Mouse (Mus musculus) left cerebral cortex, postnatal 36 days (tissue): ENCODE measurements at regions not wholly inside any gene's neighbourhood (a gene's known extent, or its start where the extent isn't known, plus 50 kb on each side); places are given as distances from the start of the nearest gene placed in this dataset.
A peak's percentile ranks its signal among the peaks of the same experiment; 100 is the strongest.

Source experiments
- DNase-seq, 2 experiments: peaks; one replicate each; pipeline ENCODE4 v3.0.0; 2021 to 2022; ENCODE audit warnings: low spot score in 2 of 2, mixed read lengths in 1 of 2
- intact Hi-C: fragments of 180-260 bp; cut with DNase I; formaldehyde crosslinking; loops from one replicate; pipeline ENCODE4 v1.15.1; 2025

DNA sequence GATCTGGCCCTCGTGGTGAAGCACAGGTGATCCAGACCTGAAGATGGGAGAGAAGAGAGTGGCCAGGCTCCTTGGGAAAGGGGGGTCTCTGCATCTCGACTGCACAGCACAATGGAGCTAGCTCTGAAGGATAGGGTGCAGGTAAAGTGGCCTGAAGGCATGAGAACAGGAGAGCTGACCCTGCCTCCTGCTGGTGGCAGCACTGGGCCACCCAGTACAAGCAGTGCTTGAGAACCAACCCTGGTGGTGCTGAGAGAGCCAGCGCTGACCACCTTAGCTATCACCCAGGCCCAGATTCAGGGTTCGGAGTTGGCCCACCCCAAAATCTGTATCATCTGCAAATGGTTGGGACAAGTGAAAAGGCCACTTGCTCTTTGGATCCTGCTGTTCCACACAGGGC lies 66.2 kb downstream of the A730009L09Rik start:
- no peak for DNase-seq
- intact Hi-C loops, result no loop called here

DNA sequence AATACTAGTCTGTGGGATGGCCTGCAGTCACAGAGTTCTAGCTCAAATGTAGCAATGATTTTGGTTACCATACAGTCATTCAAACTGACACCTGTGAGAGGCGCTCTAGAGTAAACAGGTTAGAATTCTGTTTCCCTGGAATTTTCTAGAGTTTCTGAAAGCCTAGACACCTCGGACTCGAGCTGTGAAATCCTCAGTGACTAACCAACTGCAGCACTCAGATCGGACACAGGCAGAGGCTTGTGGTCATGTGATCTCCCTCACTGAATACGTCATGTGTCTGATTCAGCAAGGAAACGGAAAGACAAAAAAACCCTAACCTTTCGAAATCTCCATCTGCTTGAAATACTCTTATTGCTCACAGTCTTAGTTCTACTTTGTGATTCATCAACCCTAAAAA lies 68.4 kb downstream of the A730009L09Rik start:
- no peak for DNase-seq
- intact Hi-C loops, result no loop called here

DNA sequence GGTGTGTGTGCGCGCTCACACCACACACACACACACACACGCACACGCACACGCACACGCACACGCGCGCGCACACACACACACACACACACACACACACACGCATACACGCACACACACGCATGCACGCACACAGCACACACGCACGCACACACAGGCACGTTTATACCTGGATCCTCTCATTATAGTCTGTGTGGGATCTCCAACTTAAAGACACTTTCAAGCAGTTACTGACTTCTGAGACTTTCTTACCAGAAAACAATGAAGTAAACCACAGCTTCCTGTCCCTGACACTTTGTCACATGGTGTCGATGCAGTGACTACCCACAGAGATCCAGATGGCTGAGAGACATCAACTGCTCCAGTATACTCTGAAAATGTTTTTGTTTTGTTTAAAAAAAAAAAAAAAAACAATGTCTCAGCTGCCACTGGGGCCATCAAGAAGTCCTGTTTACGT lies 68.9 kb downstream of the A730009L09Rik start:
- no peak for DNase-seq
- intact Hi-C loops, result no loop called here

DNA sequence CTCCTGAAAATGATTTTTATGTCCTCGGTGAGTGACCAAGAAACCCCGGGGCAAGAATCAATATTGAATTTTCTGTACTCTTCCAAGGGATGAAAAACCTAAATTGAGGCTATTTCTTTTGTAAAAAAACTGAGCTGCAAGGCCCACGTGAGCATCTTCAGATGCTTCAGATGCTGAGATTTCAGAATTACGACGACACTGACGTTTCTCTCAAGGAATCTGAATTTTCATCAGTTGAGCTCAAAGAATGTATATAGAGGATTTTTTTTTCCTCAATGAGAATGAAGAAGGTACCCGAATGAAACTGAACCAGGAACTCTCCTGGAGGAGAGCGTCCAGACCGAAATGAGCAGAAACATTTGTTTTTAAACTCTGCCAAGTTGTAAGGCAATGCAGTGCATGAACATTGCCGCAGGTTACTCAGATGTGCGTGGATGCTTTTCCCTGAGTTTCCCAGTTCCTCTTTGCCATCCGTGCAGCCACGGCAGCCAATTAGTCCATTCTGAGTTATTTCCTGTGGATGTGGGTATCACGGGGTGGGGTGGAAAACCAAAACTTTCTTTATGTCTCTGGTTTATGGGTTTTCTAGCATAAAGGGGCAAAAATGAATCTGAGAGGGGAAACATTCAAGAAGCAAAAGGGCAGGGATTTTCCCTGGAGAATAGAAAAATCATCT lies 69.9 kb downstream of the A730009L09Rik start:
- intact Hi-C loops, result no loop called here
- DNase-seq, result no peak

GRCm38 (mm10) chr16:84592978-84593377 lies 78.1 kb downstream of the A730009L09Rik start:
- intact Hi-C loops, result no loop called here
- DNase-seq, result no peak

- intact Hi-C loops, result no loop called here
- no peak for DNase-seq
Observed at GRCm38 (mm10) chr16:84602969-84603368, 88.0 kb downstream of the A730009L09Rik start.

DNA sequence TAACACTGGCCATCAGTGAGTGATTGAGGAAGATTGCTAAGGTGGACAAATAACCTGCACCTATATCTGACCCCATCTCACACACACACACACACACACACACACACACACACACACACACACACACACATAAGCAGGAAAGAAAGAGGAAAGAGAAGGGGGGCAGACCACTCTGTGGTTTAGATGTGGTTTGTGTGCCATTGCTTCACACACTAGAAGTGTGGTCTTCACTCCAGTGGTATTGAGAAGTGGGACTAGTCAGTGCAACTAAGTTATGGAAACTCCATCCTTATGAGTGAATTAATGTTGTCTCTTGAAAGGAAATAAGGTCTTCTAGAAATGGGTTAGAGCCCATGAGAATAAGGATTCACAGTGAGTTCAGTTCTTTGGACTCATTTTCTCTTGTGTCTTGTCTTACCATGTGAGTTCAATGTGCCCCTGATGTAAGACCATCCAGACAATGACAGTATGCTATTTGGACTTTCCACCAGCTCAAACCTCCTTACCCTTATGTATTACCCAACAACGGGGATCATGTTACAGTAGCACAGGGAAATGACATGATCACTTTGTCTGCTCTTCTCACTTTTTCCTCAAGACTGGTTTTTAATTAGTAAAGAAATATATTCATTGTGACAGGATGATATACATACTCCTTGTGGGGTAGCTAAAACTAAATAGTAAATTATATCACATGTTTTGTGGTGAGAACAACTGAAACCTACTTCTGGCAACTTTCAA lies 88.7 kb downstream of the A730009L09Rik start:
- DNase-seq, result no peak
- intact Hi-C loops, result no loop called here

GRCm38 (mm10) chr16:84604272-84604975 lies 89.5 kb downstream of the A730009L09Rik start:
- intact Hi-C loops, result no loop called here
- no peak for DNase-seq

DNA sequence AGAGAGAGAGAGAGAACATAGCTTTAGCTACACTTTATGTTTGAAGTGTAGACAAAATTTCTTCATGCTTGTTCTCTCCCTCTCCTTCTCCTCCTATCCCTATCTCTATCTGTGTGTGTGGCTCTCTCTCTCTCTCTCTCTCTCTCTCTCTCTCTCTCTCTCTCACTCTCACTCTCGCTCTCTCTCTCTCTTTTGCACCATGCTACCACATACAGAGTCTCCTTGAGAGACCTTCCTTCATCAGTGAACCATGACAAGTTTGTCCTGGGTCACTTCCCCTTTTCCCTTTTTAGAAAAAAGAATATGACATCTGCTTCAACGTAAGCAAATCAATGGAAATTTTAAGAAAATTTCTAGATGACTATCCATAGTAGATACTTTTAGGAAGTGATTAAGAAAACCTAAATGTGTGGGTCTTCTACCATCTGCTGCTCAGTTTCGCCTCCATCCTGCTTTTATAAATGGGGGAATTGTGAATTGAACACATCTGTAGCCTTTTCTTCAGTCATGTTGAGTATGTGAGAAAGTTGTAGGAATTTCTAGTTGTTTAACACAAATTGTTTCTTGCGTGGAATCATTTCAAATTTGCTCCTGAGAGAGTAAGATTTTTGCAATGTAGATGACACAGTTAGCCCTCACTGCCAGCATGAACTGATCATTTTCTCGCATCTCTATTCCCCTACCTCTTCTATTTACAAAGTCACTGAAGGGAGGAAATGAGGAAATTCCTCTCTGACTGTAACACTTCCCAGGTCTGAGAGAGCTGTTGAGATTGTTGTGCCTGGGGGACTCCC lies 91.3 kb downstream of the A730009L09Rik start:
- intact Hi-C loops, result no loop called here
- no peak for DNase-seq

DNA sequence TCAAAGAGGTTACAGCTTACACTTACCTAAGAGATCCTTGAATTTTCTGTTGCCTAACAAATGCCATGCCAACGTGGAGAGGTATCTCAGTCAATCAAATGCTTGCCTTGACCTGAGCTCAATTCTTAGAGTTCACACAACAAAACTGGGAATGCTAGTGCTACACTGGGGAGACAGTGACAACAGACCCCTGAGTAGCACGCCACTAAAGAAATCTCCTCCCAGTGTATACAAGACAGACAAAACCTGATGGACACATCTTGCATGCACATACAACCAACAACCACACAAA lies 91.8 kb downstream of the A730009L09Rik start:
- intact Hi-C loops, result no loop called here
- DNase-seq, result no peak

DNA sequence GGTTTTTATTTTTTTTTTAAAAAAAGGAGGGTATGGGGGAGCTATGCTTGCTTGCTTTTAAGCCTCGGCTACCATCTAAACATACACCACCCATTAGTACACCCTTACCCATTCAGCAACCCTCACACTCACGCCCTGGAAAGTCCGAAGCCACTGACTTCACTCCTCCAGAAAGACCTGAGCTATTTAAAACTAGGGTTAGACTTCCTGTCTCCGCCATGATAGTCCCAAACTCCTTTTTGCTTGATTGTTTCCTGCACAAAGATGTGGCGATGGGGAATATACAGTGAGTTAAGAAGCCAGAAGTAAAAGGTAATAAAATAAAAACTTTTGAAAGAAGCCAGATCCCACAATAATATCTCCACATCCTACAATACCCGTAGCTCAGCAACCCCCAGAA lies 92.6 kb downstream of the A730009L09Rik start:
- DNase-seq, result no peak
- intact Hi-C loops, result no loop called here

GRCm38 (mm10) chr16:84615683-84616082 lies 100.8 kb downstream of the A730009L09Rik start:
- DNase-seq, result no peak
- intact Hi-C loops, result no loop called here

GRCm38 (mm10) chr16:84616132-84616531 lies 101.2 kb downstream of the A730009L09Rik start:
- DNase-seq, result no peak
- intact Hi-C loops, result no loop called here

GRCm38 (mm10) chr16:84618379-84618778 lies 103.5 kb downstream of the A730009L09Rik start:
- intact Hi-C loops, result no loop called here
- no peak for DNase-seq

DNA sequence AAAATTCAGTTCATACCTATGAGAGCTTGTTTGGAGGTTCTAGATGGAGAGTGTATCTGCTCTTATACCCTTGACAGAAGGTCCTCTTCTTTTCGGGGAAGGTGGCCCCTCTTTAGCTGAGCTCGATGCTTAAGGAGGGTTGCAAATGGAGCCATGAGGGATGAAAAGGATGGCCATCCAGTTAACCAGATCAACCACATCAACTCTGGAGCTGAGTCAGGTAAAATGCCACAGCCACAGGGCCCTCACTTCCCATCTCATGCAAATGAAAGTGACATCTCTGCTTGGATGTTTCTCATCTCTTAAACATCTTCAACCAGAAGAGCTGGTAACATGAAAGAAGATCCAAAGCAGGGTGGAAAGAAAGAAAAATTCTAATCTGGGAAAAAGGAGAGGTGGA lies 105.0 kb downstream of the A730009L09Rik start:
- DNase-seq, result no peak
- intact Hi-C loops, result no loop called here

- DNase-seq, result no peak
- intact Hi-C loops, result no loop called here
Observed at GRCm38 (mm10) chr16:84620861-84621260, 105.9 kb downstream of the A730009L09Rik start.

- peak in 1 of 2 experiments; percentile 16 for DNase-seq
- intact Hi-C loops, result no loop called here
Observed at GRCm38 (mm10) chr16:84621300-84622031, 106.5 kb downstream of the A730009L09Rik start.

- no peak for DNase-seq
- intact Hi-C loops, result no loop called here
Observed at GRCm38 (mm10) chr16:84623346-84624085, 108.6 kb downstream of the A730009L09Rik start.
